Comparison of ENCODE assay signal across 12 mouse cellular contexts in the genomic region with DNA sequence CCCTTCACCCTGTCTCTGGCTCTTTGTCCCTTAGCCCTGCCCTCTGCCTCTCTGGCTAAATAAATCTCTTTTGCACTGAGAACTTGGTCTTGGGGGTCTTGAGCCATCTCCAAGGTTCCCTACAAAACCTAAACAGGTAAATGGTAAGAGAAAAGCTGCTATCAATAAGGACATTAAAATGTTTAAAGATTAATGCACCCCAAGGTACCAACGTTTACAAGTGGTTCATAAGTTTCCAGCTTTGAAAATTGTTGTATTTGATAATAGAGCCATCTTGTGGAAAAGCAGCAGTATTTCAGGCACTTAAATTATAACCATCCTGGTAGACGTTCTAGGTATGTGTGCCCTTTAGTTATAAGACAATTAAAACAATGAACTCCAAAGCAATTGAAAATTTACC. TPM values are rescaled to one million over a fixed set of nuclear protein-coding genes. Genes with fewer than 3 reads are reported as not detected.
DNase-seq lines count a peak whose midpoint lies in the region; ATAC-seq and TF ChIP-seq lines count a peak whose summit lies in the region.
"Had no signal": no experiment of that assay in that cellular context is flagged by ENCODE, and none has a peak within 500 bp of the region (broad histone marks: within the 10 kb centered on the region; RNA-seq: fewer than 3 reads in every experiment).

No protein-coding gene starts in this region.

- intact Hi-C loops in gastrocnemius, postnatal 14 days (cut with DNase I; ENCODE audit: low total_unique reads): loop anchor here (2.0 kb wide), 1 partner anchor 279 kb away; no protein-coding TSS in a partner anchor

- ATAC-seq in intestine, postnatal 0 days: no peak
- ATAC-seq in intestine, embryonic 15.5 days: no peak

- H3K4me3 ChIP-seq in intestine, postnatal 0 days (ENCODE audit: low read depth, low read length): no peak overlapping the region
- H3K4me3 ChIP-seq in intestine, embryonic 15.5 days (replicated peaks): no peak overlapping the region
- H3K4me3 ChIP-seq in embryonic facial prominence, embryonic 10.5 days: no peak overlapping the region
- H3K4me3 ChIP-seq: lung, embryonic 15.5 days had no signal

- no peaks in the 10 kb centered on the region for H3K36me3 ChIP-seq in intestine, postnatal 0 days (ENCODE audit: control insufficient read depth, insufficient read depth)
- H3K36me3 ChIP-seq in intestine, embryonic 15.5 days: no peaks in the 10 kb centered on the region
- H3K36me3 ChIP-seq in embryonic facial prominence, embryonic 10.5 days (replicated peaks): no peaks in the 10 kb centered on the region
- H3K36me3 ChIP-seq: lung, embryonic 15.5 days had no signal

- H3K4me1 ChIP-seq in intestine, postnatal 0 days (replicated peaks; ENCODE audit: control insufficient read depth, insufficient read depth, low read length): no peaks in the 10 kb centered on the region
- H3K4me1 ChIP-seq in intestine, embryonic 15.5 days (replicated peaks): no peaks in the 10 kb centered on the region
- 0 out of 2 replicates have a peak, but pooled peaks cover 2% of the 10 kb centered on the region for H3K4me1 ChIP-seq in embryonic facial prominence, embryonic 10.5 days
- H3K4me1 ChIP-seq: lung, embryonic 15.5 days had no signal

- 3% methylated on average over 2 of the region's 2 CpGs for WGBS in intestine, postnatal 0 days
- WGBS in intestine, embryonic 15.5 days: 3% methylated on average over 2 of the region's 2 CpGs
- WGBS in embryonic facial prominence, embryonic 10.5 days: 15% methylated on average over 2 of the region's 2 CpGs

- no peak overlapping the region for H3K9ac ChIP-seq in intestine, postnatal 0 days (ENCODE audit: low read depth, low read length)
- H3K9ac ChIP-seq in intestine, embryonic 15.5 days: no peak overlapping the region
- H3K9ac ChIP-seq: lung, embryonic 15.5 days had no signal

- no peaks in the 10 kb centered on the region for H3K27me3 ChIP-seq in intestine, postnatal 0 days (replicated peaks; ENCODE audit: control insufficient read depth, insufficient read depth, low read length)
- H3K27me3 ChIP-seq in intestine, embryonic 15.5 days (replicated peaks): no peaks in the 10 kb centered on the region
- H3K27me3 ChIP-seq in embryonic facial prominence, embryonic 10.5 days (replicated peaks; ENCODE audit: low read depth, poor library complexity, severe bottlenecking): no peaks in the 10 kb centered on the region
- H3K27me3 ChIP-seq: lung, embryonic 15.5 days had no signal

- H3K4me2 ChIP-seq in intestine, postnatal 0 days (replicated peaks; ENCODE audit: low read depth): no peak overlapping the region
- no peak overlapping the region for H3K4me2 ChIP-seq in intestine, embryonic 15.5 days (replicated peaks)
- H3K4me2 ChIP-seq: lung, embryonic 15.5 days had no signal

- peak; percentile 46 for DNase-seq in 3T3-L1 (ENCODE audit: low read depth, low spot score)
- peak; percentile 37 for DNase-seq in CD4-positive, CD25-positive, alpha-beta regulatory T cell, adult 2 months (ENCODE audit: low read depth, low spot score)
- DNase-seq in embryonic facial prominence, embryonic 10.5 days (ENCODE audit: low spot score): no peak
- no peak for DNase-seq in spleen, adult 18-20 months
- DNase-seq in gastrocnemius, postnatal 14 days: no peak
- no peak for DNase-seq in neural tube, embryonic 10.5 days (ENCODE audit: extremely low spot score, low spot score)
- DNase-seq: adrenal gland, adult 8-10 months; gastrocnemius, postnatal 36 days; kidney, postnatal 25 days had no signal

- H3K9me3 ChIP-seq in intestine, postnatal 0 days (ENCODE audit: control insufficient read depth): no peaks in the 10 kb centered on the region
- no peaks in the 10 kb centered on the region for H3K9me3 ChIP-seq in intestine, embryonic 15.5 days
- H3K9me3 ChIP-seq in embryonic facial prominence, embryonic 10.5 days: 0 out of 2 replicates have a peak, but pooled peaks cover 6% of the 10 kb centered on the region
- H3K9me3 ChIP-seq: lung, embryonic 15.5 days had no signal

- H3K27ac ChIP-seq in intestine, postnatal 0 days (ENCODE audit: low read depth, low read length): no peak overlapping the region
- H3K27ac ChIP-seq in intestine, embryonic 15.5 days: no peak overlapping the region
- peak overlapping the region; percentile 6; the same call in 1 of the 2 replicates for H3K27ac ChIP-seq in embryonic facial prominence, embryonic 10.5 days (replicated peaks)
- H3K27ac ChIP-seq: lung, embryonic 15.5 days had no signal

- TF ChIP-seq CTCF in intestine, postnatal 0 days (IDR thresholded peaks at IDR 0.05; ENCODE audit: low read depth): peak; percentile 78

RNA-seq across cellular contexts. Expression of a gene that starts 23.4 kb away (rescaled TPM):
- polyA plus RNA-seq in intestine, postnatal 0 days (2015; fragmentation: Nextera tagmentation; extraction: Ambion mirVana): 0.65 and 0.98 TPM in 2 replicates
- 0.54 and 0.68 TPM in 2 replicates for polyA plus RNA-seq in intestine, embryonic 15.5 days (2015; fragmentation: Nextera tagmentation; extraction: Ambion mirVana)
- polyA plus RNA-seq in embryonic facial prominence, embryonic 10.5 days (2016; fragmentation: Nextera tagmentation; extraction: Ambion mirVana): 0.38 and 0.76 TPM in 2 replicates
- under 1 TPM; 0.38 to 0.43 TPM for total RNA-seq in gastrocnemius, postnatal 14 days (2021)

RNA-seq across cellular contexts. Expression of a gene that starts 37.7 kb away (rescaled TPM):
- 10.9 and 12.2 TPM in 2 replicates for polyA plus RNA-seq in intestine, postnatal 0 days (2015; fragmentation: Nextera tagmentation; extraction: Ambion mirVana)
- polyA plus RNA-seq in intestine, embryonic 15.5 days (2015; fragmentation: Nextera tagmentation; extraction: Ambion mirVana): 15.2 and 16.2 TPM in 2 replicates
- 10.9 and 11.2 TPM in 2 replicates for polyA plus RNA-seq in embryonic facial prominence, embryonic 10.5 days (2016; fragmentation: Nextera tagmentation; extraction: Ambion mirVana)
- total RNA-seq in gastrocnemius, postnatal 14 days (2021): 1 to 10 TPM; 2.7 to 3.1 TPM

RNA-seq across cellular contexts. Expression of a gene that starts 37.9 kb away (rescaled TPM):
- polyA plus RNA-seq in intestine, postnatal 0 days (2015; fragmentation: Nextera tagmentation; extraction: Ambion mirVana): 41.3 and 50.2 TPM in 2 replicates
- polyA plus RNA-seq in intestine, embryonic 15.5 days (2015; fragmentation: Nextera tagmentation; extraction: Ambion mirVana): 59.8 and 66.7 TPM in 2 replicates
- 72.1 and 72.6 TPM in 2 replicates for polyA plus RNA-seq in embryonic facial prominence, embryonic 10.5 days (2016; fragmentation: Nextera tagmentation; extraction: Ambion mirVana)
- total RNA-seq in gastrocnemius, postnatal 14 days (2021): 10 to 100 TPM; 14.9 to 16.2 TPM

Comparison
In these comparisons a context has a peak if more than half of its experiments do, and no peak if none do; other contexts are left out.
1. DNase-seq: peak in 3T3-L1 (single experiment) and CD4-positive, CD25-positive, alpha-beta regulatory T cell, adult 2 months (single experiment); none in embryonic facial prominence, embryonic 10.5 days (single experiment), spleen, adult 18-20 months (0 of 2), gastrocnemius, postnatal 14 days (single experiment) and neural tube, embryonic 10.5 days (single experiment).